Mouse (Mus musculus): ENCODE results near the gene Misp.

Gene Misp

GRCm38 (mm10) chr10:79822372-79822771 is 1.6 kb downstream of the Misp start:
- no peak for DNase-seq (ENCODE audit: low read depth)

GRCm38 (mm10) chr10:79823011-79823410 is 2.2 kb downstream of the Misp start:
- DNase-seq (ENCODE audit: low read depth), result no peak

GRCm38 (mm10) chr10:79824413-79824812 is 3.6 kb downstream of the Misp start:
- no peak for DNase-seq (ENCODE audit: low read depth)

- DNase-seq (ENCODE audit: low read depth), result no peak
These were observed 10.8 kb downstream of the Misp start for GRCm38 (mm10) chr10:79831583-79831982.

- DNase-seq (ENCODE audit: low read depth), result no peak
These were observed 11.4 kb downstream of the Misp start for GRCm38 (mm10) chr10:79832026-79832785.

GRCm38 (mm10) chr10:79832786-79833181 is 12.0 kb downstream of the Misp start:
- DNase-seq (ENCODE audit: low read depth), result no peak

- DNase-seq (ENCODE audit: low read depth), result peak; percentile 85
These were observed 14.1 kb downstream of the Misp start for GRCm38 (mm10) chr10:79834769-79835398.

GRCm38 (mm10) chr10:79836918-79837317 is 16.1 kb downstream of the Misp start:
- DNase-seq (ENCODE audit: low read depth), result peak; percentile 45

- DNase-seq (ENCODE audit: low read depth), result no peak
These were observed 17.4 kb downstream of the Misp start for GRCm38 (mm10) chr10:79838151-79838550.

- DNase-seq (ENCODE audit: low read depth), result no peak
These were observed 19.3 kb downstream of the Misp start for GRCm38 (mm10) chr10:79840091-79840490.

GRCm38 (mm10) chr10:79840644-79841551 is 20.1 kb downstream of the Misp start:
- DNase-seq (ENCODE audit: low read depth), result no peak

GRCm38 (mm10) chr10:79842322-79842721 is 21.5 kb downstream of the Misp start:
- DNase-seq (ENCODE audit: low read depth), result no peak

GRCm38 (mm10) chr10:79843476-79843875 is 22.7 kb downstream of the Misp start:
- DNase-seq (ENCODE audit: low read depth), result no peak

GRCm38 (mm10) chr10:79846553-79846952 is 25.8 kb downstream of the Misp start:
- no peak for DNase-seq (ENCODE audit: low read depth)

GRCm38 (mm10) chr10:79849941-79850628 is 29.3 kb downstream of the Misp start:
- DNase-seq (ENCODE audit: low read depth), result peak; percentile 55

- no peak for DNase-seq (ENCODE audit: low read depth)
These were observed 30.9 kb downstream of the Misp start for GRCm38 (mm10) chr10:79851653-79852052.

GRCm38 (mm10) chr10:79852107-79852789 is 31.5 kb downstream of the Misp start:
- DNase-seq (ENCODE audit: low read depth), result peak; percentile 64

GRCm38 (mm10) chr10:79852827-79853226 is 32.0 kb downstream of the Misp start:
- peak; percentile 43 for DNase-seq (ENCODE audit: low read depth)

GRCm38 (mm10) chr10:79853392-79853791 is 32.6 kb downstream of the Misp start:
- DNase-seq (ENCODE audit: low read depth), result peak; percentile 78

GRCm38 (mm10) chr10:79853860-79854795 is 33.3 kb downstream of the Misp start, which contains the start of gene Ptbp1:
Ptbp1 (plus strand) TSS chr10:79854427.
- peak; percentile 100 for DNase-seq (ENCODE audit: low read depth)

All from induced T-regulatory cell, adult 2 months (primary cell).